Mouse (Mus musculus): ENCODE measurements around the gene Gm14525.
"Not testable (repeated sequence)": the region's sequence is repeated elsewhere in the genome, so short reads cannot be mapped to it uniquely, and the experiment has no call there.

Gene Gm14525

DNA sequence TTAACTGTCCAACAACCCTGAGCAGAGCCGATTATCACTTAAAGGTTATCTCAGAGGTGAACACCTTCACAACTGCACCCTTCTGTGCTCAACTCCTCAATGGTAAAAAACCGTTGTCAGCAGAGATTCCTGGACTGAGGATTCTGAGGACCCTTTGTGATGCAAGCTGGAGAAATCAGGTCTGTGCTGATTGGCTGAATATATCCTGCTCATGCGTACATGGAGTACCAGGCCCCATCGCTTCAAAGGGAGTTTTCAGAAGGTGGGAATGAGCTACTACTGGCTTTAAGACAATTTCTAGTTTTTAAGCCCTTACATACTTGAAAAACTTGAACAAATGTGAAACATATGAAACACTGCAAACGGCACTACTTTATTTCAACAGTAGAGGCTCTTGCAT is at the start of gene Gm14525:
Gm14525 (minus strand) TSS at position 101 of the 400 bp plus-strand sequence.
- DNase-seq (ENCODE audit: low read depth, low spot score): not testable (repeated sequence)

Measured in forelimb bud, embryonic 11.5 days (tissue).